Mouse (Mus musculus) forebrain, postnatal 0 days (tissue): ENCODE results near the gene Hscb. TPM values are rescaled to one million over a fixed set of nuclear protein-coding genes. Genes with fewer than 3 reads are reported as not detected.

ENCODE experiments used
- ATAC-seq: fragments of 200-750 bp; cut with Nextera tagmentation; 2 replicates; pipeline ENCODE4 v1.8.0; 2017; ENCODE audit warnings: mild to moderate bottlenecking, moderate library complexity
- DNase-seq: peaks from one replicate; pipeline ENCODE4 v3.0.0-alpha.2; 2015
- H3K27ac ChIP-seq: fragments of 300-500 bp; sonication (generic); 2 replicates; pipeline ENCODE4 v1.5.1; 2014; ENCODE audit warnings: low read depth, mild to moderate bottlenecking, antibody characterized with exemption, low read length, moderate library complexity, mixed read lengths
- H3K27me3 ChIP-seq: fragments of 300-500 bp; sonication (generic); 2 replicates; pipeline ENCODE4 v1.6.1; 2014; ENCODE audit warnings: mild to moderate bottlenecking, low read length, mixed read lengths; ENCODE audit not compliant: insufficient read depth
- H3K36me3 ChIP-seq: fragments of 300-500 bp; sonication (generic); 2 replicates; pipeline ENCODE4 v1.6.1; 2014; ENCODE audit warnings: mild to moderate bottlenecking, moderate library complexity; ENCODE audit not compliant: insufficient read depth
- H3K4me1 ChIP-seq: fragments of 300-500 bp; sonication (generic); 2 replicates; pipeline ENCODE4 v1.6.1; 2014; ENCODE audit warnings: antibody characterized with exemption; ENCODE audit not compliant: insufficient read depth
- H3K4me2 ChIP-seq: fragments of 300-500 bp; sonication (generic); 2 replicates; pipeline ENCODE4 v1.6.1; 2014; ENCODE audit warnings: low read depth, mild to moderate bottlenecking, moderate library complexity
- H3K4me3 ChIP-seq: fragments of 300-500 bp; sonication (generic); 2 replicates; pipeline ENCODE4 v1.5.1; 2014; ENCODE audit warnings: low read depth, low read length, mixed read lengths
- H3K9ac ChIP-seq: fragments of 300-500 bp; sonication (generic); 2 replicates; pipeline ENCODE4 v1.6.1; 2014; ENCODE audit warnings: mild to moderate bottlenecking
- H3K9me3 ChIP-seq: fragments of 300-500 bp; sonication (generic); 2 replicates; pipeline ENCODE4 v1.6.1; 2016; ENCODE audit warnings: low read length
- CTCF ChIP-seq: sonication (generic); IDR thresholded peaks from 2 replicates; pipeline ENCODE4 v1.5.1; 2016; ENCODE audit warnings: antibody characterized with exemption, control low read depth, low read depth
- WGBS: fragments of 180-500 bp; shearing (Covaris S2); extraction: QIAGEN DNeasy Blood & Tissue Kit; methylation state at CpG from one replicate; pipeline ENCODE4 v1.1.7; 2014; 5-methylcytosine and 5-hydroxymethylcytosine counted together
- polyA plus RNA-seq: library from polyadenylated mRNA; unstranded; fragments of >200 nt; fragmentation: Nextera tagmentation; extraction: Ambion mirVana; gene quantifications from 2 replicates; pipeline ENCODE4 v1.2.1, GENCODE M21; 2015
- total RNA-seq: library from RNA; depleted of rRNA; stranded (reverse); fragments of >200 nt; gene quantifications from 2 replicates; pipeline ENCODE4 v1.2.3, GENCODE M21; 2014

Hscb gene
- total and polyA plus RNA-seq, 2 experiments from 2014 or later = 10.8 to 11.9 TPM

GRCm38 (mm10) chr5:110801036-110801624 lies 38.4 kb downstream of the Hscb start:
- H3K4me2 ChIP-seq = no peak overlapping the region
- no peaks in the 10 kb centered on the region for H3K27me3 ChIP-seq
- no peak overlapping the region for H3K4me3 ChIP-seq
- peaks cover 66% of the 10 kb centered on the region for H3K36me3 ChIP-seq
- no peaks in the 10 kb centered on the region for H3K4me1 ChIP-seq
- no peak for TF ChIP-seq CTCF
- H3K9me3 ChIP-seq = no peaks in the 10 kb centered on the region
- DNase-seq (no peak), ATAC-seq (no peak)
- 88% methylated on average over 3 of the region's 3 CpGs for WGBS
- H3K9ac ChIP-seq = no peak overlapping the region
- no peak overlapping the region for H3K27ac ChIP-seq

- Histone ChIP-seq H3K4me1 (no peaks in the 10 kb centered on the region), H3K9ac (no peak overlapping the region), H3K4me2 (no peak overlapping the region), H3K27me3 (no peaks in the 10 kb centered on the region), H3K36me3 (peaks cover 86% of the 10 kb centered on the region), H3K4me3 (no peak overlapping the region), H3K27ac (no peak overlapping the region), H3K9me3 (no peaks in the 10 kb centered on the region)
- ATAC-seq = no peak
- 58% methylated on average over 4 of the region's 4 CpGs for WGBS
- no peak for TF ChIP-seq CTCF
- DNase-seq = no peak
Measured at GRCm38 (mm10) chr5:110797696-110798095, 41.9 kb downstream of the Hscb start.

- 93% methylated on average over 7 of the region's 7 CpGs for WGBS
- Histone ChIP-seq H3K27me3 (no peaks in the 10 kb centered on the region), H3K4me3 (no peak overlapping the region), H3K9me3 (no peaks in the 10 kb centered on the region), H3K4me2 (no peak overlapping the region), H3K36me3 (peaks cover 98% of the 10 kb centered on the region), H3K9ac (no peak overlapping the region), H3K4me1 (no peaks in the 10 kb centered on the region), H3K27ac (no peak overlapping the region)
- no peak for TF ChIP-seq CTCF
- no peak for ATAC-seq
- no peak for DNase-seq
Measured at GRCm38 (mm10) chr5:110794363-110794762, 45.2 kb downstream of the Hscb start.

DNA sequence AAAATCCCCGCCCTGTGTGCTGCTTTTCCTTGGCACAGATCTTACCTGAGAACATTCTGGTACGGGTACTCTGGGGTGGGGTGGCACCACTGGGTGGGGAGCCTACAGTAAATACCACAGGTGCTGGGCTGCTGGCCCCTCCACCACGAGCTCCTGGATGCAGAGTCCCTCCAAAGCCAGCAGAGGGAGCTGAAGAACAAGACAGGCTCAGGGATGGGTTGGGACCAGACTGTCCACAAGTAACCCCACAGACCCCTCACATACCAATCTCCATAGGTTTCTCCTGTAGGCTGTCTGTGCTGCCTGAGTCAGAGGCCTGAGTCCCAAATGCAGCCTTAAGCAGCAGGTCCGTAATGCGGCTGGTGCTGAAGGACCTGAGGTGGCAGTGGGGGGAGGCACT lies 50.9 kb downstream of the Hscb start:
- 63% methylated on average over 5 of the region's 5 CpGs for WGBS

DNA sequence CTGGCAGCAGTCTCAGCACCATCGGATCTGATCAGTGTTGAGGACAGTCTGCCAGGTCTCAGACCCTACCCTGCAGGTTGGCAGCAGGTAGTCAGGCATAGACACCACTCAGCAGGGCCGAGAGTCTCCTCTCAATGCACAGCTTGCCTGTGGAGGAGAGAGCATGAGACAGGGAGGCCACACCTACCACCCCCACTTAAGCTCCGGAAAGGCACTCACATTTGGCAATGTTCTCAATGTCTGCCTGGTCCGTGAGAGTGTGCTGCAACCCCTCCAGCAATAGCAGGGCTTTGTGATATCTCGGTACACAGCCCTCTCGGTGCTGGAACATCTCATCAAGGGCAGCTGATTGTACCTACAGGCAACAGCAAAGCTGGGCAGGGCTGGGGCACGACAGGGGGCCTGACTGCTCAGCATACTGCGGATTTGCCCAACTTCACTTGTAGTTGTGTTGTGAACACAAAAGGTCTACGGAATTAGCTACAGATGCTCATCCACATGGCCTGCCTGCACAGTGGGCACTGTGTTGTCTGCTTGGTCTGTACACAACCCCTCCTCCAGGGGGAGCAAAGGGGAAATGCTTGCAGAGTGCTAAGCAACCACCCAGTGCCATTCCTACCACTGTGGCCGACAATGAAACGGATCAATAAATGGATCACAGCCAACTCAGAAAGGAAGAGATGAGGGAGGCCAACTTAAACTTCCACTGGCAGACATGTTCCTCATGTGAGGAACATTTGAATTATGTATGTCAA lies 53.3 kb downstream of the Hscb start:
- Histone ChIP-seq H3K27me3 (no peaks in the 10 kb centered on the region), H3K4me3 (no peak overlapping the region), H3K4me1 (no peaks in the 10 kb centered on the region), H3K9ac (no peak overlapping the region), H3K4me2 (no peak overlapping the region), H3K9me3 (no peaks in the 10 kb centered on the region), H3K36me3 (peaks cover 59% of the 10 kb centered on the region), H3K27ac (no peak overlapping the region)
- WGBS = 80% methylated on average over 11 of the region's 11 CpGs
- 0 out of 2 replicates have a peak, but pooled peaks have one; percentile 22 for TF ChIP-seq CTCF
- DNase-seq = no peak
- no peak for ATAC-seq

More for the DNA sequence above, 50.9 kb downstream of the Hscb start:
- H3K4me2 ChIP-seq = no peak overlapping the region
- DNase-seq = peak; percentile 64
- no peak overlapping the region for H3K9ac ChIP-seq
- H3K27ac ChIP-seq = no peak overlapping the region
- no peak overlapping the region for H3K4me3 ChIP-seq
- no peaks in the 10 kb centered on the region for H3K27me3 ChIP-seq
- ATAC-seq = peak; percentile 77
- H3K9me3 ChIP-seq = no peaks in the 10 kb centered on the region
- no peaks in the 10 kb centered on the region for H3K4me1 ChIP-seq
- TF ChIP-seq CTCF = peak; percentile 80
- peaks cover 83% of the 10 kb centered on the region for H3K36me3 ChIP-seq

DNA sequence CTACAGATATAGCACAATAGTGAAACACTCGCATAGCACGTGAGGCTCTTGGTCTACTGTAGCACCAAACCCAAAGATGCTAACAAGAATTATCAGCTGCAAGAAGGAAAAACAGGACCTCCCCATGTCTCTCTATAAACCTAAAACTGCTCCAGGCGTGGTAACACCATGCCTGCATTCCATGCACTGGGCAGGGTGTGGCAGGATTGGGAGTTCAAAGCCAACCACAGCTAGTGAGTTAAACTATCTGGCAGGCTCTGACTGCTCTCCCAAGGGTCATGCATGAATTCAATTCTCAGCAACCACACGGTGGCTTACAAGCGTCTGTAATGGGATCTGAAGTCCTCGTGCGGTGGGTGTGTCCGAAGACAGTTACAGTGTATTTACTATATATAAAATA lies 56.4 kb downstream of the Hscb start:
- Histone ChIP-seq H3K4me2 (no peak overlapping the region), H3K27ac (no peak overlapping the region), H3K36me3 (peaks cover 28% of the 10 kb centered on the region), H3K9me3 (no peaks in the 10 kb centered on the region), H3K9ac (no peak overlapping the region), H3K4me1 (peaks cover 7% of the 10 kb centered on the region; the same call in 1 of the 2 replicates), H3K4me3 (no peak overlapping the region), H3K27me3 (no peaks in the 10 kb centered on the region)
- ATAC-seq (no peak), DNase-seq (no peak)
- no peak for TF ChIP-seq CTCF
- 76% methylated on average over 8 of the region's 8 CpGs for WGBS

DNA sequence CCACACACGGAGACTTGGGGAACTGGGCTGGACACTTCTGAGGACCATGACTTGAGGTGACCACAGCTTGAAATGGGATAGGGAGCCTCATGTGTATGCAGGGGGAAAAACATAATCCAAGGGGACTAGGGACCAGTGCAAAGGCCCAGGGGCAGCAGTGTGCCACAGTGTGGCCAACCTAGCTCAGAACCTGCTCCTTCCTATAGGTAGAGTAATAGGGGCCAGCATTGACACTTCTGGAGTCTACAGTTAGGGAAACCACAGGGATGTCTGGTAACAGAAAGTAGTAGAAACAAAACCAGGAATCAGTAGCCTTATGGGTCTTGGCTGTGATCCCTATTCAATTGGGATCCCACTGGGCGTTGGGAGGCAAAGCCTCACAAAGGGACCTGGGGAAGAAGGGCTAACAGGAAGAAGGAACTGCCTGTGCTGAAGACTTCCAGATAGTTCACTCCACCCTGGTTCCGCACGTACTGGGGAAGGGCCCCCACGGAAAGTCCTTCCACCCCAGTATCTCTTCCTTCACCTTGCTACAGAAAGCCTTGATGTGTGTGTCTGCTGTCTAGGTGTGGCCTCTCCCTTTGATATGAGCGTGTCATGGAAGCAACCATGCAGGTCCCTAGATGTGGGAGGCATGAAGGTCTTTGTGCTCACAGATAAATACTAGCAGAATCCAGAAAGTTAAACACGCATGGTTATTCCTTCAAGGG lies 57.9 kb downstream of the Hscb start:
- H3K9ac ChIP-seq = no peak overlapping the region
- DNase-seq (no peak), ATAC-seq (no peak)
- no peaks in the 10 kb centered on the region for H3K9me3 ChIP-seq
- TF ChIP-seq CTCF = no peak
- H3K4me1 ChIP-seq = peaks cover 7% of the 10 kb centered on the region; the same call in 1 of the 2 replicates
- no peak overlapping the region for H3K27ac ChIP-seq
- no peak overlapping the region for H3K4me3 ChIP-seq
- peaks cover 13% of the 10 kb centered on the region for H3K36me3 ChIP-seq
- H3K4me2 ChIP-seq = no peak overlapping the region
- WGBS = 89% methylated on average over 7 of the region's 7 CpGs
- no peaks in the 10 kb centered on the region for H3K27me3 ChIP-seq
